Mouse (Mus musculus) erythroid progenitor cell, adult 5-6 weeks (primary cell): ENCODE data around the gene Fxyd2. TPM values are rescaled to one million over a fixed set of nuclear protein-coding genes. Genes with fewer than 3 reads are reported as not detected.

Experiments used
- total RNA-seq, 2 experiments: library from RNA; stranded (forward) in 1 of 2; stranded (reverse) in 1 of 2; fragments of 150-400 nt in 1 of 2; fragments of 186-747, 209-891 nt in 1 of 2; gene quantifications; 2 replicates each; pipeline versions ENCODE4 v1.2.3 to v1.2.4; 2015 to 2017; ENCODE audit warnings: low replicate concordance in 2 of 2

The Fxyd2 gene
- total RNA-seq, 2 experiments from 2014 or later: 2.5 TPM; not detected in 1

Other genes starting within 250 kb of the Fxyd2 start
- not detected in 2 replicates for gene BC049352, start 217.7 kb upstream of the Fxyd2 start, total RNA-seq (2015; ENCODE audit: low replicate concordance)
- not detected in 2 replicates for gene BC049352, start 217.7 kb upstream of the Fxyd2 start, total RNA-seq (2017; ENCODE audit: low replicate concordance)
- gene Tmprss4, start 195.6 kb upstream of the Fxyd2 start, total RNA-seq (2015; ENCODE audit: low replicate concordance): not detected in 2 replicates
- not detected in 2 replicates for gene Tmprss4, start 195.6 kb upstream of the Fxyd2 start, total RNA-seq (2017; ENCODE audit: low replicate concordance)
- gene Il10ra, start 130.5 kb upstream of the Fxyd2 start, total RNA-seq (2015; ENCODE audit: low replicate concordance): 2.2 and 6.3 TPM in 2 replicates
- 3.7 and 4.8 TPM in 2 replicates for gene Il10ra, start 130.5 kb upstream of the Fxyd2 start, total RNA-seq (2017; ENCODE audit: low replicate concordance)
- not detected in 2 replicates for gene Tmprss13, start 80.6 kb upstream of the Fxyd2 start, total RNA-seq (2015; ENCODE audit: low replicate concordance)
- not detected in 2 replicates for gene Tmprss13, start 80.6 kb upstream of the Fxyd2 start, total RNA-seq (2017; ENCODE audit: low replicate concordance)
- not detected in 2 replicates for gene Fxyd6, start 29.5 kb upstream of the Fxyd2 start, total RNA-seq (2015; ENCODE audit: low replicate concordance)
- not detected in 2 replicates for gene Fxyd6, start 29.5 kb upstream of the Fxyd2 start, total RNA-seq (2017; ENCODE audit: low replicate concordance)
- not detected in 2 replicates for gene Dscaml1, start 27.0 kb downstream of the Fxyd2 start, total RNA-seq (2015; ENCODE audit: low replicate concordance)
- not detected in 2 replicates for gene Dscaml1, start 27.0 kb downstream of the Fxyd2 start, total RNA-seq (2017; ENCODE audit: low replicate concordance)